Mouse (Mus musculus) hematopoietic stem cell, adult 5-6 weeks (primary cell): Measurements from ENCODE around the gene Mrc2. TPM values are rescaled to one million over a fixed set of nuclear protein-coding genes. Genes with fewer than 3 reads are reported as not detected.

Source experiments
- ATAC-seq, 2 experiments: fragments of 125-278 bp in 1 of 2; replicated peaks in 1 of 2; 2 replicates each; pipeline ENCODE4 v1.8.0; 2016 to 2017; ENCODE audit warnings: inconsistent platforms in 2 of 2, mild to moderate bottlenecking in 2 of 2, moderate number of reproducible peaks in 2 of 2, low read depth in 1 of 2, moderate TSS enrichment in 1 of 2; ENCODE audit not compliant: low FRiP score in 2 of 2, poor library complexity in 2 of 2, severe bottlenecking in 2 of 2, insufficient read depth in 1 of 2, low TSS enrichment in 1 of 2
- total RNA-seq: library from RNA; stranded (forward); fragments of 172-1452, 232-1000 nt; gene quantifications from 2 replicates; pipeline ENCODE4 v1.2.3, GENCODE M21; 2017

The Mrc2 gene
- total RNA-seq, 1 experiment from 2014 or later, result not detected

DNA sequence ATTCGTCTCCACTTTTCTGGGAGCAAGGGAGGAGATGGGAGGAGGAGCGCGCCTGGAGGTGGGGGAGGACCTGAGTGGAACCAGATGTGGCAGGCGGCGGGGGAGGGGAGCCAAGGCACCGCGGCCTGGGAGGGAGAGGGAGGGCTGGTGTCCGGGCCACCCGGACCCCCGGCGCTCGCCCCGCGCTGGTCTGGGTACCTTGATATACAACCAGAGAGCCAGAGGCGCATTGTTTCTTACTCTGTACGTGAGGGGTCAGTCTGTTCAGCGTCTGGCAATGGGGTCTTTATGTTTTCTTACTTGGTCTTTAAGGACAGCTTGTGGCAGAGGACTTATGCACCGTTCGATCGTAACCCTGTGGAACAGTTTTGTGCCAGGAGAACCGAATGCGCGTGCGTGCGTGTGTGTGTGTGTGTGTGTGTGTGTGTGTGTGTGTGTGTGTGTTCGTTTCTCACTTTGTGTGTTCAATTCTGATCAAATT lies 698 bp downstream of the Mrc2 start:
- no peak for ATAC-seq

DNA sequence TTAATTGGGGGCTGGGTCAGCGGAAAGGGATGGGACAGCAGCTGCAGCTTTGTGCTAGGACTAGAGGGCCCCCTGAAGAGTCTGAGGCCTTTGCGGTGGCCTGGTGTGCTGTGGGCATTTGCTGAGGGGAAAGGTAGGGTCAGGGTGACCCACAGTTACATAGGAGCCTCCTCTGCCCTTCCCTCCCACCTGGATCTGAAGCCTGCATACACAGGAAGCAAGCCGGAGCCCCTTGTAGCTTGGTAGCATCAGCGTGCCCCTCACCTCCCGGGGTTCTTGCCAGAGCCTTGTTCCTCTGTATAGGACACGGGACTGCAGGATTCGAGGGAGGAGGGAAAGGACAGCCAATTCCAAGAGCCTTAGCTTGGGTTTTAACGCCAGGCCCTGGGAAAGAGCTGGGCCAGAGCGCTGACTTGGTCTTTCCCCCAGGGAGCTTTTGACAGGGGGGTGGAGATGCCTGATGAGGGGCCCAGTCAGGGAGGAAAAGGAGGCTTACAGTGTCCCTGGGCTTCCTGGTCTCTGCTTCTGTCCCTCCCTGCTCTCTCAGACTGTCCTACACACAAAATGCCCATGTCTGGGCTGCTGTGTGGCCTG lies 1.6 kb downstream of the Mrc2 start:
- no peak for ATAC-seq

DNA sequence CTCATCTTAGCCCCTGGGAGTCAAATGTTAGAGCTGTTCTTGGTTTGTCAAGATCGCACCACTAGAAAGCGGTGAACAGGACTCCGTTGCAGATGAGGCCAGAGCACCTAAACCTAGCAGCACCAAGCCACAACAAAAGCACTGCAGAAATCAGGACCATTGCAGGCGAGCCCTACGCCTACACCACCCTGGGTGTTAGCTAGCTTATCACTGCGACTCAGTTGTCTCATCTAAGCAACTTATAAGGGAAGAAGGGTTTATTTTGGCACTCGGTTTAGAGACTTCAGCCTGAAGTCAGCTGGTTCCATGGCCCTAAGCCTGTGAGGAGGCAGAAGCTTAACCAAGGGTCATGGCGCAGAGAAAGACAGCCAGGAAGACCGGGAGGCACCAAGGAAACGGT lies 3.6 kb downstream of the Mrc2 start:
- no peak for ATAC-seq

DNA sequence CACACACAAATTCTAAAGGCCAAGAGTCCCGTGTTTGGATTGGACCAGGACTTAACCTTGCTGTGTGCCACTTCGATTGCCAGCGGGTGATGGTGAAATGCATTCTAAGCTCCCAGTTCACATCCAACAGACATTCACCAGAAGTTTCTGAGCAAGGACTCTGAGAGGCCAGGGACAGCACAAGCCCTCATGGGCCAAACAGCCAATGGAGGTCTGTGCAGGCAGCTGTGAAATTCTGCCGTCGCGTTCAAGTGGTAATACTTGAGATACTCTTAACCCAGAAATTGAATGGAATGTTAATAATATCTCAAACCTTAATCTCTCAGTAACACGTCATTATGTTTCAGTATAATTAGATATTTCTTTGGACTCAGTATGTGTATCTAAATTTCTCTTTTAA lies 17.8 kb downstream of the Mrc2 start:
- ATAC-seq, result no peak

DNA sequence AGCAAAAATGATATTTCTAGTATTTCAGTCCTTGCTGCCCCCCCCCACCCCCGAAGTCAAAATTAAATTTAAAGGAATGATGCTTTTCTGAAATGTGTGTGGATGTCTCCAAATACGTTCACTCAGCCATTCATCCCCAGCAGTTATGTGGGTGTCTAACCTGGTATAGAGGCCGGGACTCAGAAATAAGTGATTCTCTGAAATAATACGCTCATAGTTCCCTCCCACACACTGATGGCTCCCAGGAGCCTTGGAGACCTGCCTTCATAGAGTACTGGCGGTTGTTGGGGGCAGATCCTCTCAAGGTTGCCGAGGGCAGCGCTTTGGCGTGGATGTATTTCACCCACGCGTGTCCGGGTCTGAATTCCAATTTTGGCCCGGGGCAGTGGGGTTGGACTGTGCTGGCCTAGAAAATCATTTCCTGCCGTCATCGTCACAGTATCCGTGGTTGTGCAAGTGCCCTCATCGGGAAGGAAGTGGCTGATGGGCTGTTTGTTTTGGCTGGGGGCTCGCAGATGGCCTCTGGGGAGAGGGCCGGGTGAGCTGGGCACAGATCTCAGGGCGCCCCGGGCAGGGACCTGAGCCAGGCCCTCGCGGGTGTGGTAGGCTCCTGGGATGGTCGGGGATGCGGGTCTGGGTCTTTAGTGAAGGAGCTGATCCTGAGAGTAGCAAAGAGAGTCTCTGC lies 19.0 kb downstream of the Mrc2 start:
- ATAC-seq, result peak; percentile 80 to 86

DNA sequence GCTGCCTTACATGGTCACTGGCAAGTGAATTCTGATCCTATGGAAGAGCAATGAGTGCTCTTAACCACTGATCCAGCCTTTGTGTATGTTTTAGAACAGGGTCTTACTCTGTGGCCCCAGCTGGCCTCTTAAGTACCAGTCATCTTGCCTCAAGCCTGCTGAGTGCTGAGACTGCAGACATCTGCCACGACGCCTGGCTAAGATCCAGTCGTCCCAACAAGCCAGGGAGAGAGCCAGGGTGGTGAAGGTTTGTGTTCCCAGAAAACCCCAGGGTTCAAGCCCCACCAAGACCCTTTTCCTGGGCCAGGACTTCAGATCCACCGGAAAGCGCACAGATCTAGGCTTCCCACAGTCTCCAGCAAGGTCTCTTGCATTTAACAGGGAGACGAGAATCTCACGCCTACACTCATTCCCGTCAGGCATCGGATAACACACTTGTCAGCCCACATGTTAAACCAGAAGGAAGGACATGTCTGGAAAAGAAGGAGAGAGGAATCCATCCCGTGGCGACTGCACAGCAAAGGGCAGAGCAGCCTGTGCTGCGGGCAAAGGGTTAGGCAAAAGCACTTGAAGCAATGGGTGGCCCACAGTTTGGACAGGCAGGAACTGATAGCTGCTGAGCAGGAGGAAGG lies 20.0 kb downstream of the Mrc2 start:
- ATAC-seq, result 0 out of 4 replicates have a peak, but pooled peaks of 1 of the 2 experiments have one; percentile 21

DNA sequence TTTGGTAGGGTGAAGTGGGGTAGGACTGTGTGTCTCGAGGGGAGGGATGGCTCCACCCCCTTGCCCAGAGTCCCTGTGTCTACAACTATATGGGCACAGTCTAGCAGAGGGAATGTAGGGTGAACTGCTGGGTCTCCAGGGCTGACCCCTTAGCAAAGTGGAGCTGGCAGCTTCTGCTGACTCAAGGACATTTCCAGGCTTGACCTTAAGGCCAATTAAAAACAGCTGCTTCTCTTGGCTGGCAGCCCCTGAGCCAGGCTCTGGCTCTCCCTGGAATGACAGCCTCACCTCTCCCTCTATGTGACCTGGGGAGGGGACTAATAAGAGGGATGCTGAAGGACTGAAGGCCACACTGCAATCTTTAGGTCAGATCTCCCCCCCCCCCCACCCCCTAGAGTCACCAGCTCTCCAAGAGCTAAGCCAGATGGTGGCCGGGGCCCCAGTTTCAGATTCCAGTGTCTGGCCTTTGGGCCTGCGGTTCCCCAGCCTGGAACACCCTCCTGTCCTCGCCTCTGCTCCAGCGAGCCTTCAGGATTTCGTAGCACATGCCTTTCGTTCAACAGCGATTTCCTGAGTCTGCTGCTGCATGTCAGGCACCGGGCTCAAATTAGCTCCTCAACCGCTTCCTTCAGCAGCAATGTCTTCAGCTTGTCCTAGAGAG lies 20.7 kb downstream of the Mrc2 start:
- ATAC-seq, result 0 out of 4 replicates have a peak, but pooled peaks of 1 of the 2 experiments have one; percentile 6

DNA sequence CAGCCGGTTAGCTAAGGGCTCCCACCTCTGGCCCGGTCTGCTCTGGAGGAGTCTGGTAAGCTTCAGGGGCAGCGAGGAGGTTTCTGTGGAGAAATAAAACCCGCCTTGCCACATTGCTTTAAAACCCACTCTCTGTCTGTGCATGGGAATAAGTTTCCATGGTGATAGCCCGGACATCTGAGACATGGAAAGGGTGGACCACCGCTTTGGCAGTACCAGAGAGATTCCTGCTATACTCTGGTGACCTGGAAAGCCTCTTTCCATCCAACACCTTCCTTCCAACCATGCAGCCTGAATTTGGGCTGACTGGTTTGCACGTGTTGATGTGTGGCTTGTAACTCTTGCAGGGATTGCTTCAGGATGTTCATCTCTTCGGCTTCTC lies 21.2 kb downstream of the Mrc2 start:
- no peak for ATAC-seq

DNA sequence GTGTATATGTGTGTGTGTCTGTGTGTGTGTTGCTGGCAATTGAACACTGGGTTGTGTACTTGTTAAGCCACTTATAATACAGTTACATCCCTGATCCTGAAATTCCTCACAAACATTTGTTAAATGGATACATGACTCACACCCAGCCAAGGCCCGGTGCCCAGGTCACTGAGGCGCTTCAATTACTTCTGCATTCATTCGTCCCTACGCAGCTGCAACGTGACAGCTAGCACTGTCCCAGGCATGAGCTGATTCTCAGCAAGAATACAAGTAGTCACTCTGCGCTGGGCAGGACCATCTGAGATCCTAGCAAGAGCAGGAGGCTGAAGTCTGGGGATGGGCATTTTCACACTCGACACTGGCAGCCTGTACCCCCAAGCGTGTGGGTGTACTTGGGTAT lies 22.9 kb downstream of the Mrc2 start:
- no peak for ATAC-seq

DNA sequence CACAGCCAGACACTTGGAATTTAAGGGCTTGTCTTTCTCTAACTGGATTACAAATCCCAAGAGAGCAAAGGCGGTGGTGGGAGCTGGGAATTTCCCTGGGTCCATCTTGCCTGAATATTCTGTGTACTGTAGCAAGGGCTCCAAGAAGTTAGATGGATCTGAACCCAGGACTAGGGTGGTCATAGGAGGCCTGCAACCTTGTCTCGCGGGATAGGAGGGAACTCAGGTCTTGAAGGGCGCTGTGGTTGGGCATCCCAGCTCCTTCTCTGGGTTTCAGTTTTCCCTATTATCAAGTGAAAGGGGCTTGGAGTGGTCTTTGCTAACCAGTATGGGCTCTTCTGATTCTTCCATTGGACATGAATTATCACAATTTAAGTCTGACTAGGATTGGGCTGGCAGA lies 23.7 kb downstream of the Mrc2 start:
- ATAC-seq, result no peak

DNA sequence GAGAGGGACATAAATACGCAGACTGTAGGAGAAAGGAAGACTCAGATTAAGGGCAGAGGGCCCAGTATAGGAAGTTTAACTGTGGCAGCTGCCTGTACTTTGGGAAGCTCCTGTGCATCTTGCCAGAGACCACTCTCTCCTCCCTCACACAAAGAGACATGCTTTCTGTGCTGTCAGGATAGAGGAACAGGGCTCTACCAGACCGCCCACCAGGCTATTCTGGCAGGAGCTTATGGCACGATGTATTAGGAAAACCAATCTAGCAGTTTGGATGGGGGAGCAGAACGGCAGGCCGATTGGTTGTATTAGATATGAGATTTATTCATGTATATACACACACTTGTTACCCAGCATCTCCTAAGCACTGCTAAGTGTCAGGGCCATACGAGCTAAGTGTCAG lies 25.3 kb downstream of the Mrc2 start:
- no peak for ATAC-seq

DNA sequence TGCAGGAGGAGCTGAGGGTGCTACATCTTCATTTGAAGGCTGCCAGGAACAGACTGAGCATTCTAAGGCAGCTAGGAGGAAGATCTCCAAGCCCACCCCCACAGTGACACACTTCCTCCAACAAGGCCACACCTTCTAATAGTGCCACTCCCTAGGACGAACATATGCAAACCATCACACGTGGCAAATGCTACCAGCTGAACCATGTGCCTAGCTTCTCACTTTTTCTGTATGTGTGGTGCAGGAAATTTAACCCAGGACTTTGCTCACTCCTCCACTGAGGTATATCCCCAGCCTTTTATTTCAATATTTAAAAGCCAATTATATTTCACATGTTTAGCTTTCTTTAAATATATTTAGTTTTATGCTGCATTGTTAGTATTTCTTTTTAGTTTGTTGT lies 28.6 kb downstream of the Mrc2 start:
- ATAC-seq, result no peak

DNA sequence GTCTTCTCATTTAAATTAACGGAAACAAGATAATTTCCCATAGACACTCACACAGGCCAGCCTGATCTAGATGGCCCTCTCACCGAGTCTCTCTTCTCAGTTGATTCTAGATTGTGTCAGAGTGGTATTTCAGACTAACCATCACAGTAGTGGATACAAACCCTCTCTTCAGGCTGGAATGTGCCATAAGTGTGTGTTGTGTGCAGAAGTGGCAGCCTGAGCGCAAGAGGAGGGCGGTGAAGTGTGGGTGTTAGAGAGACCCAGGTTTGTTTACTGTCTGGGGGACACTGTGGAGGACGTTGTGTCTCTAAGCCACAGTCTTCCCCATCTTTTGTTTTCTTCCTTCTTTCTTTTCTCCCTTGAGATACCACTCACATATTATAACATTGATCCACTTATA lies 31.1 kb downstream of the Mrc2 start:
- no peak for ATAC-seq

DNA sequence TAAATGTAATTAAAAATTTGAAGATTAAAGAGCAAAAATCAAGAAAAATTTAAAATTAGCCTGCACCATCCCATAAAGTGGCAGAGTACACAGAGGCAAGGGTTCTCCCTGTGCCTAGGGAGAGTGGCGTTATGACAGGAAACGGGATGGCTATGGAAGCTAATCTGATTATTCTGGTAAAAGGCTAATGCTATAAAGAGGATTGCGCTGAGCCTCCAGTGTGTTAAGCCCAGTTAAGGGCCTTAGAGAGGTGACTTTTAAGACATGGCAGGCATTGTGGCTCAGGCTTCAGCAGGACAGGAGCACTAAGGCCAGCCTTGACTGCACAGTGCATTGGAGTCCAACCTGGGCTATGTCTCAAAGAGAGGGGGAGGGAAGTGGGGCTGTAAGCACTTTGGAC lies 34.7 kb downstream of the Mrc2 start:
- ATAC-seq, result no peak

DNA sequence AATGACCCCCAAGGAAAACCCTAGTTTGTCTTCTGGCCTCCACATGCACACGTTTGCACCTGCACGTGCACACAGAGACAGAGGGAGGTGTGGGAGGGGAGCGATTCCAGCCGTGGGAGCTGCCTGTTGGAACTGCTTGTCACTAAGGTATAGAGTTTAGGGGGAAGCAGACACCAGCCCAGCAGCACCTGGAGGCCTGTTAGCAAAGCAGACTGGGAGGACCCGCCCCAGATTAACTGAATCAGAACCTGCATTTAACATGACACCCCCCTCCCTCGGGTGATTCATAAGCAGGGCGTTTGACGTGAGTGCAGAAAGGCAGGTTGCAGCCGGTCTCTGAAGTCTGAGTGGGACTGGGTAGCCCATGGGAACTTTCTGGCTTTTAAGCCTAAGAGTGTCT lies 37.5 kb downstream of the Mrc2 start:
- no peak for ATAC-seq

DNA sequence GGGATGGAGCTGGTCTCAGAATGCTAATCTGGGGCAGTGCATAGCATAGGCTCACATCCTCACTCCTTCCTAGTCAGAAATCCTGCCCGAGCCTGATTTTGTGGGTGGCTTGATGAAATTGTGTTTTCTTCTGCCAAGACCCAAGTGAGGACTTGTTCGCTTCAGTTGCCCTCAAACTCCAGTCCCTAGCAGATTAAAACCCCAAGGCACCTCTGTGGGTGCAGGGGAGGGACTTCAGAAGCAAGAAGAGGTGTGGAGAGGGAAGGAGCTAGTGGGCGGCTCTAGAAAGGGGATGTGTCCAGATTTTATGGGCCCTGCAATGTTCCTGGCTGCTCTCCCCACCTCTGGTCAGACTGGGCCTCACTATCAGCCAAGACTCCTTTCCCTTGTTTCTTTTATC lies 38.7 kb downstream of the Mrc2 start:
- no peak for ATAC-seq

DNA sequence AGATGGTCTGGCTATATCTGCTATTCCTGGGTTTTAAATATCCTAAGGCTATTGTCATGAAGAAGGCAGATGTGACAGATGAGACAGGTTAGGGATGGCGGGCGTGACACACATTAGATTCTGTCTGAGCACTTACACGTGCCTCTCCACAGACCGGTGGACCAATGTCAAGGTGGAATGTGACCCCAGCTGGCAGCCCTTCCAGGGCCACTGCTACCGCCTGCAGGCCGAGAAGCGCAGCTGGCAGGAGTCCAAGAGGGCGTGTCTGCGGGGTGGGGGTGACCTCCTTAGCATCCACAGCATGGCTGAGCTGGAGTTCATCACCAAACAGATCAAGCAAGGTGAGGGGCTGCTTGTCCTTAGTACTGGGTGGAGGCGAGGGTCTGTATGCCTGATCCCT lies 39.3 kb downstream of the Mrc2 start:
- no peak for ATAC-seq

DNA sequence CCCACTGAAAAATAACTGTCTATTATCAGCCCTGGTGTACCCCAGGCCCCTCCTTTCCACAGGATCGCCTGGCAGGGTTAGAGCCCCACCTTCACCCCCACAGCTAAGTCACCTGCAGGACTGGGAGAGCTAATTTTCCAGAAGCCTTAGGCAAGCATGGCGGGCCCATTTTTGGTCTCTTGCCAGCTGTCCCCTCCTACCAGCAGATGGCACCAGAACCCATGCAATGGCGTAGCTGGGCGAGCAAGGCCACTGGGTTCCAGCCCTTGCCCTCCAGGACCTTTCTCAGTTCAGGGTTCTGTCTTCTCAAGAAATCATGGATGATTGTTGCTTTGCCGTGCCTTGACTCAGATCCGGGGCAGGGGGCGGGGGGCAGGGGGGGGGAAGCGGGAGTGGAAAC lies 40.0 kb downstream of the Mrc2 start:
- ATAC-seq, result peak; percentile 37 to 49; a peak in 1 of 4 replicates
